Comparison of ENCODE assay signal across 8 mouse cellular contexts in genomic region chr8:88697642-88698031, GRCm38 (mm10). TPM values are rescaled to one million over a fixed set of nuclear protein-coding genes. Genes with fewer than 3 reads are reported as not detected.
DNase-seq lines count a peak whose midpoint lies in the region; ATAC-seq and TF ChIP-seq lines count a peak whose summit lies in the region.

No protein-coding gene starts in this region.

- H3K4me1 ChIP-seq in cerebellum, adult 2 months (ENCODE audit: control insufficient read depth, insufficient read depth, low read length), result peaks cover 2% of the 10 kb centered on the region; the same call in 1 of the 2 replicates
- peaks cover 12% of the 10 kb centered on the region for H3K4me1 ChIP-seq in heart, embryonic 13.5 days
- peaks cover 5% of the 10 kb centered on the region for H3K4me1 ChIP-seq in limb, embryonic 14.5 days (ENCODE audit: control insufficient read depth, insufficient read depth, low read length)
- H3K4me1 ChIP-seq in olfactory bulb, adult 2 months (ENCODE audit: control insufficient read depth, insufficient read depth, low read length), result no peaks in the 10 kb centered on the region

- H3K27me3 ChIP-seq in cerebellum, adult 2 months (ENCODE audit: control insufficient read depth, insufficient read depth, low read length), result no peaks in the 10 kb centered on the region
- no peaks in the 10 kb centered on the region; the same call in 1 of the 2 replicates for H3K27me3 ChIP-seq in heart, embryonic 13.5 days (replicated peaks)
- H3K27me3 ChIP-seq in limb, embryonic 14.5 days (ENCODE audit: control insufficient read depth, insufficient read depth, low read length), result no peaks in the 10 kb centered on the region

- H3K36me3 ChIP-seq in heart, embryonic 13.5 days, result no peaks in the 10 kb centered on the region
- no peaks in the 10 kb centered on the region for H3K36me3 ChIP-seq in limb, embryonic 14.5 days (ENCODE audit: control insufficient read depth, insufficient read depth, low read length)

- peak overlapping the region; percentile 95 for H3K9ac ChIP-seq in heart, embryonic 13.5 days
- peak overlapping the region; percentile 79 for H3K9ac ChIP-seq in limb, embryonic 14.5 days (ENCODE audit: low read depth, low read length, severe bottlenecking)

- no peak for TF ChIP-seq CTCF in cerebellum, adult 2 months (IDR thresholded peaks at IDR 0.05; ENCODE audit: borderline replicate concordance, insufficient read depth, low read depth, low read length)
- no peak for TF ChIP-seq CTCF in olfactory bulb, adult 2 months (IDR thresholded peaks at IDR 0.05; ENCODE audit: insufficient read depth, low read depth, low read length)

- ATAC-seq in heart, embryonic 13.5 days (ENCODE audit: extremely low read depth, insufficient number of reproducible peaks, low FRiP score, low TSS enrichment), result no peak
- no peak for ATAC-seq in limb, embryonic 14.5 days (ENCODE audit: low FRiP score, low read depth)

- H3K4me2 ChIP-seq in heart, embryonic 13.5 days, result peak overlapping the region; percentile 89
- peak overlapping the region; percentile 67 for H3K4me2 ChIP-seq in limb, embryonic 14.5 days (replicated peaks; ENCODE audit: low read depth, low read length, severe bottlenecking)

- no peak for TF ChIP-seq POLR2A in cerebellum, adult 2 months (IDR thresholded peaks at IDR 0.05; ENCODE audit: borderline replicate concordance, insufficient read depth, low read length)
- TF ChIP-seq POLR2A in limb, embryonic 14.5 days (IDR thresholded peaks at IDR 0.05; ENCODE audit: borderline replicate concordance, extremely low read depth, insufficient read depth, insufficient read length), result no peak
- no peak for TF ChIP-seq POLR2A in olfactory bulb, adult 2 months (IDR thresholded peaks at IDR 0.05; ENCODE audit: insufficient read depth, low read depth, low read length)

- DNase-seq in gastrocnemius, adult 18-20 months (ENCODE audit: low spot score), result peak; percentile 61
- DNase-seq in gastrocnemius, postnatal 14 days, result no peak
- DNase-seq in 3T3-L1 (ENCODE audit: low read depth, low spot score), result peak; percentile 92
- DNase-seq in cerebellum, adult 2 months, result peak; percentile 59 to 65
- DNase-seq in limb, embryonic 14.5 days (ENCODE audit: low spot score), result no peak
- no peak for DNase-seq in c-Kit-positive CD71-positive TER-119-positive erythroid progenitor cells, embryonic 14.5 days (ENCODE audit: low spot score)

- WGBS in cerebellum, adult 2 months, result 6% methylated on average over 4 of the region's 4 CpGs
- 10% methylated on average over 4 of the region's 4 CpGs for WGBS in heart, embryonic 13.5 days
- WGBS in limb, embryonic 14.5 days, result 25% methylated on average over 4 of the region's 4 CpGs
- WGBS in olfactory bulb, adult 2 months, result 3% methylated on average over 4 of the region's 4 CpGs

- H3K4me3 ChIP-seq in cerebellum, adult 2 months (replicated peaks; ENCODE audit: insufficient read depth, low read depth, low read length), result peak overlapping the region; percentile 88
- H3K4me3 ChIP-seq in heart, embryonic 13.5 days, result peak overlapping the region; percentile 90
- H3K4me3 ChIP-seq in limb, embryonic 14.5 days (replicated peaks; ENCODE audit: low read length), result peak overlapping the region; percentile 76
- peak overlapping the region; percentile 92 for H3K4me3 ChIP-seq in olfactory bulb, adult 2 months (ENCODE audit: insufficient read depth, low read depth, low read length)

- peak overlapping the region; percentile 85 for H3K27ac ChIP-seq in cerebellum, adult 2 months (ENCODE audit: insufficient read depth, low read length)
- no peak overlapping the region for H3K27ac ChIP-seq in heart, embryonic 13.5 days (replicated peaks)
- no peak overlapping the region for H3K27ac ChIP-seq in limb, embryonic 14.5 days (replicated peaks; ENCODE audit: low read depth, low read length)
- H3K27ac ChIP-seq in olfactory bulb, adult 2 months (ENCODE audit: insufficient read depth, low read depth, low read length), result peak overlapping the region; percentile 91

- intact Hi-C loops in gastrocnemius, postnatal 14 days (cut with DNase I; ENCODE audit: low total_unique reads), result no loop called here

- no peaks in the 10 kb centered on the region for H3K9me3 ChIP-seq in heart, embryonic 13.5 days
- H3K9me3 ChIP-seq in limb, embryonic 14.5 days (ENCODE audit: control insufficient read depth, low read length), result no peaks in the 10 kb centered on the region

RNA-seq across cellular contexts. Expression of gene Cyld, which starts 0.8 kb away (rescaled TPM):
- 10 to 100 TPM; 20.9 to 22.8 TPM for total RNA-seq in gastrocnemius, adult 18-20 months (2021)
- 10 to 100 TPM; 10.4 to 11.7 TPM for total RNA-seq in gastrocnemius, postnatal 14 days (2021)
- polyA plus RNA-seq in cerebellum, adult 2 months (2012; rRNA removed), result 26.8 and 27.1 TPM in 2 replicates
- polyA plus RNA-seq in heart, embryonic 13.5 days (2015; fragmentation: Nextera tagmentation; extraction: Ambion mirVana), result 8.1 and 8.8 TPM in 2 replicates
- 8.1 and 8.6 TPM in 2 replicates for polyA plus RNA-seq in limb, embryonic 14.5 days (2012; rRNA removed)
- polyA plus RNA-seq in limb, embryonic 14.5 days (2014; fragmentation: Nextera tagmentation; extraction: Ambion mirVana), result 12.2 and 14.5 TPM in 2 replicates
- not detected in 2 replicates for polyA plus RNA-seq in olfactory bulb, adult 2 months (2012; ENCODE audit: insufficient read depth, insufficient read length, low replicate concordance, missing spikeins)

RNA-seq across cellular contexts. Expression of gene Nod2, which starts 50.5 kb away (rescaled TPM):
- under 1 TPM; 0.27 to 0.66 TPM for total RNA-seq in gastrocnemius, adult 18-20 months (2021)
- under 1 TPM; 0.66 to 0.73 TPM for total RNA-seq in gastrocnemius, postnatal 14 days (2021)
- 0.11 and 0.28 TPM in 2 replicates for polyA plus RNA-seq in cerebellum, adult 2 months (2012; rRNA removed)
- polyA plus RNA-seq in heart, embryonic 13.5 days (2015; fragmentation: Nextera tagmentation; extraction: Ambion mirVana), result 0.05 and 0.08 TPM in 2 replicates
- 0.59 and 0.85 TPM in 2 replicates for polyA plus RNA-seq in limb, embryonic 14.5 days (2012; rRNA removed)
- polyA plus RNA-seq in limb, embryonic 14.5 days (2014; fragmentation: Nextera tagmentation; extraction: Ambion mirVana), result 0.18 and 0.32 TPM in 2 replicates
- polyA plus RNA-seq in olfactory bulb, adult 2 months (2012; ENCODE audit: insufficient read depth, insufficient read length, low replicate concordance, missing spikeins), result not detected in 2 replicates

Comparison
In these comparisons a context has a peak if more than half of its experiments do, and no peak if none do; other contexts are left out.
1. DNase-seq: peak in gastrocnemius, adult 18-20 months (single experiment), 3T3-L1 (single experiment) and cerebellum, adult 2 months (2 of 2); none in gastrocnemius, postnatal 14 days (single experiment), limb, embryonic 14.5 days (single experiment) and c-Kit-positive CD71-positive TER-119-positive erythroid progenitor cells, embryonic 14.5 days (single experiment).
2. H3K27ac ChIP-seq: peak in cerebellum, adult 2 months (single experiment) and olfactory bulb, adult 2 months (single experiment); none in heart, embryonic 13.5 days (single experiment) and limb, embryonic 14.5 days (single experiment).
3. Peak in every context shown above with its lines, with median percentiles within 50 percentile points of each other: H3K4me3 ChIP-seq.